ENCODE assay signal across 8 mouse cellular contexts in the genomic region with DNA sequence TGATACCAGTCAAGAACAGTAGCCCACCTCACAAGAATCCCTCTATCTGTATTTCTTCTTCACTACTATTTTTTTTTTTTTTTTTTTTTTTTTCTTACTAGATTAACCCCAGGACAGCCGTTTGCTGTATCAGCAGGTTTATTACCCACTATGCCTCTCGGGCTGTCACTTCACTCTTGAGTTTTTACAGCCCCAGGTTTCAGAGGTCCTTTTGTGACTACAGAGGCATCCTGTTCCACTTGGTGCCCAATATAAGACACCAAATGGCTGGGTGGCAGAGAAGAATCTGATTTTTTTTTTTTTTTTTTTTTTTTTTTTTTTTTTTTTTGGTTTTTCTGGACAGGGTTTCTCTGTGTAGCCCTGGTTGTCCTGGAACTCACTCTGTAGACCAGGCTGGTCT. TPM values are rescaled to one million over a fixed set of nuclear protein-coding genes. Genes with fewer than 3 reads are reported as not detected.
DNase-seq lines count a peak whose midpoint lies in the region; ATAC-seq and TF ChIP-seq lines count a peak whose summit lies in the region.
"Had no signal": no experiment of that assay in that cellular context is flagged by ENCODE, and none has a peak within 500 bp of the region (broad histone marks: within the 10 kb centered on the region; RNA-seq: fewer than 3 reads in every experiment).

No protein-coding gene starts in this region.

- H3K9ac ChIP-seq in lung, embryonic 16.5 days (ENCODE audit: low read length) = no peak overlapping the region
- H3K9ac ChIP-seq in forebrain, embryonic 12.5 days = no peak overlapping the region
- 0 out of 2 replicates have a peak overlapping the region, but pooled peaks have one; percentile 60 for H3K9ac ChIP-seq in limb, embryonic 14.5 days (ENCODE audit: low read depth, low read length, severe bottlenecking)
- no peak overlapping the region for H3K9ac ChIP-seq in stomach, embryonic 14.5 days (replicated peaks; ENCODE audit: low read depth, low read length)

- H3K27me3 ChIP-seq in lung, embryonic 16.5 days (ENCODE audit: control insufficient read depth, insufficient read depth, low read depth, low read length) = peaks cover 9% of the 10 kb centered on the region
- peaks cover 65% of the 10 kb centered on the region for H3K27me3 ChIP-seq in forebrain, embryonic 12.5 days
- peaks cover 13% of the 10 kb centered on the region; the same call in 1 of the 2 replicates for H3K27me3 ChIP-seq in limb, embryonic 14.5 days (ENCODE audit: control insufficient read depth, insufficient read depth, low read length)
- H3K27me3 ChIP-seq in stomach, embryonic 14.5 days (ENCODE audit: control insufficient read depth, insufficient read depth, low read length) = no peaks in the 10 kb centered on the region

- H3K36me3 ChIP-seq in lung, embryonic 16.5 days (ENCODE audit: control insufficient read depth, insufficient read depth, low read length) = no peaks in the 10 kb centered on the region
- H3K36me3 ChIP-seq in forebrain, embryonic 12.5 days (replicated peaks) = no peaks in the 10 kb centered on the region
- no peaks in the 10 kb centered on the region for H3K36me3 ChIP-seq in limb, embryonic 14.5 days (ENCODE audit: control insufficient read depth, insufficient read depth, low read length)
- no peaks in the 10 kb centered on the region for H3K36me3 ChIP-seq in stomach, embryonic 14.5 days (ENCODE audit: control insufficient read depth, insufficient read depth, low read length)

- H3K4me3 ChIP-seq in lung, embryonic 16.5 days (ENCODE audit: low read length) = peak overlapping the region; percentile 70; the same call in 1 of the 2 replicates
- no peak overlapping the region for H3K4me3 ChIP-seq in lung, adult 2 months (replicated peaks; ENCODE audit: extremely low read depth, low read depth, low read length)
- no peak overlapping the region for H3K4me3 ChIP-seq in forebrain, embryonic 12.5 days (replicated peaks)
- peak overlapping the region; percentile 58 for H3K4me3 ChIP-seq in limb, embryonic 14.5 days (replicated peaks; ENCODE audit: low read length)
- H3K4me3 ChIP-seq in stomach, embryonic 14.5 days (ENCODE audit: low read depth, low read length) = peak overlapping the region; percentile 51

- H3K9me3 ChIP-seq in lung, embryonic 16.5 days (ENCODE audit: control insufficient read depth, low read length) = no peaks in the 10 kb centered on the region; the same call in none of the 2 replicates
- H3K9me3 ChIP-seq in forebrain, embryonic 12.5 days = 0 out of 2 replicates have a peak, but pooled peaks cover 2% of the 10 kb centered on the region
- no peaks in the 10 kb centered on the region for H3K9me3 ChIP-seq in limb, embryonic 14.5 days (ENCODE audit: control insufficient read depth, low read length)
- peaks cover 3% of the 10 kb centered on the region; the same call in 1 of the 2 replicates for H3K9me3 ChIP-seq in stomach, embryonic 14.5 days (ENCODE audit: control insufficient read depth, low read depth, low read length)

- H3K27ac ChIP-seq in lung, embryonic 16.5 days (ENCODE audit: low read length) = no peak overlapping the region
- H3K27ac ChIP-seq in forebrain, embryonic 12.5 days = no peak overlapping the region
- H3K27ac ChIP-seq in limb, embryonic 14.5 days (replicated peaks; ENCODE audit: low read depth, low read length) = no peak overlapping the region
- H3K27ac ChIP-seq in stomach, embryonic 14.5 days (ENCODE audit: low read length) = no peak overlapping the region

- no peak for TF ChIP-seq CTCF in lung, adult 2 months (IDR thresholded peaks at IDR 0.05; ENCODE audit: insufficient read depth, low read length)

- peaks cover 7% of the 10 kb centered on the region for H3K4me1 ChIP-seq in lung, embryonic 16.5 days (replicated peaks; ENCODE audit: control insufficient read depth, insufficient read depth, low read length)
- no peaks in the 10 kb centered on the region; the same call in 1 of the 2 replicates for H3K4me1 ChIP-seq in lung, adult 2 months (ENCODE audit: control insufficient read depth, insufficient read depth, low read length)
- H3K4me1 ChIP-seq in forebrain, embryonic 12.5 days = peaks cover 18% of the 10 kb centered on the region
- H3K4me1 ChIP-seq in limb, embryonic 14.5 days (ENCODE audit: control insufficient read depth, insufficient read depth, low read length) = peaks cover 7% of the 10 kb centered on the region
- 0 out of 2 replicates have a peak, but pooled peaks cover 4% of the 10 kb centered on the region for H3K4me1 ChIP-seq in stomach, embryonic 14.5 days (ENCODE audit: control insufficient read depth, insufficient read depth, low read length)

- peak overlapping the region; percentile 99; the same call in 1 of the 2 replicates for H3K4me2 ChIP-seq in lung, embryonic 16.5 days (ENCODE audit: low read depth, low read length)
- H3K4me2 ChIP-seq in forebrain, embryonic 12.5 days = peak overlapping the region; percentile 99
- peak overlapping the region; percentile 93 for H3K4me2 ChIP-seq in limb, embryonic 14.5 days (replicated peaks; ENCODE audit: low read depth, low read length, severe bottlenecking)
- H3K4me2 ChIP-seq in stomach, embryonic 14.5 days (replicated peaks; ENCODE audit: low read depth, low read length) = peak overlapping the region; percentile 97

- no peak for DNase-seq in lung, adult 2 months
- no peak for DNase-seq in limb, embryonic 14.5 days (ENCODE audit: low spot score)
- no peak for DNase-seq in right cerebral cortex, postnatal 10 days (ENCODE audit: low spot score in 2 of 2)
- DNase-seq in frontal cortex, postnatal 36 days (ENCODE audit: low spot score in 2 of 2) = no peak
- DNase-seq: adrenal gland, postnatal 36 days had no signal

- no peak for ATAC-seq in lung, embryonic 16.5 days (ENCODE audit: low read depth)
- no peak for ATAC-seq in forebrain, embryonic 12.5 days (ENCODE audit: low FRiP score)
- no peak for ATAC-seq in limb, embryonic 14.5 days (ENCODE audit: low FRiP score, low read depth)
- ATAC-seq in stomach, embryonic 14.5 days (ENCODE audit: insufficient number of reproducible peaks, insufficient read depth, low FRiP score, low read depth) = no peak

- WGBS in lung, embryonic 16.5 days = 8% methylated on average over 2 of the region's 2 CpGs
- WGBS in lung, adult 2 months = 18% methylated on average over 2 of the region's 2 CpGs
- WGBS in forebrain, embryonic 12.5 days = 19% methylated on average over 2 of the region's 2 CpGs
- WGBS in limb, embryonic 14.5 days = 8% methylated on average over 2 of the region's 2 CpGs
- WGBS in stomach, embryonic 14.5 days = 7% methylated on average over 2 of the region's 2 CpGs

- TF ChIP-seq POLR2A in lung, adult 2 months (IDR thresholded peaks at IDR 0.05; ENCODE audit: borderline replicate concordance, extremely low read depth, low read depth, low read length) = no peak
- no peak for TF ChIP-seq POLR2A in limb, embryonic 14.5 days (IDR thresholded peaks at IDR 0.05; ENCODE audit: borderline replicate concordance, extremely low read depth, insufficient read depth, insufficient read length)

RNA-seq across cellular contexts. Expression of gene Gpat3, which starts 1.6 kb away (rescaled TPM):
- 1.6 and 2.8 TPM in 2 replicates for polyA plus RNA-seq in lung, embryonic 16.5 days (2015; fragmentation: Nextera tagmentation; extraction: Ambion mirVana)
- polyA plus RNA-seq in lung, adult 2 months (2012; rRNA removed) = 2.0 and 2.3 TPM in 2 replicates
- 0.20 and 0.74 TPM in 2 replicates for polyA plus RNA-seq in forebrain, embryonic 12.5 days (2016; fragmentation: Nextera tagmentation; extraction: Ambion mirVana)
- polyA plus RNA-seq in limb, embryonic 14.5 days (2012; rRNA removed) = 1.9 and 2.7 TPM in 2 replicates
- polyA plus RNA-seq in limb, embryonic 14.5 days (2014; fragmentation: Nextera tagmentation; extraction: Ambion mirVana) = 1.1 and 2.0 TPM in 2 replicates
- polyA plus RNA-seq in stomach, embryonic 14.5 days (2014; fragmentation: Nextera tagmentation; extraction: Ambion mirVana) = 2.0 and 2.9 TPM in 2 replicates

RNA-seq across cellular contexts. Expression of gene Abraxas1, which starts 26.4 kb away (rescaled TPM):
- polyA plus RNA-seq in lung, embryonic 16.5 days (2015; fragmentation: Nextera tagmentation; extraction: Ambion mirVana) = 32.2 and 33.0 TPM in 2 replicates
- polyA plus RNA-seq in lung, adult 2 months (2012; rRNA removed) = 1.7 and 3.1 TPM in 2 replicates
- 24.1 and 28.5 TPM in 2 replicates for polyA plus RNA-seq in forebrain, embryonic 12.5 days (2016; fragmentation: Nextera tagmentation; extraction: Ambion mirVana)
- 21.7 and 26.3 TPM in 2 replicates for polyA plus RNA-seq in limb, embryonic 14.5 days (2012; rRNA removed)
- 25.1 and 28.0 TPM in 2 replicates for polyA plus RNA-seq in limb, embryonic 14.5 days (2014; fragmentation: Nextera tagmentation; extraction: Ambion mirVana)
- 30.3 and 35.1 TPM in 2 replicates for polyA plus RNA-seq in stomach, embryonic 14.5 days (2014; fragmentation: Nextera tagmentation; extraction: Ambion mirVana)

RNA-seq across cellular contexts. Expression of gene Mrps18c, which starts 48.7 kb away (rescaled TPM):
- polyA plus RNA-seq in lung, embryonic 16.5 days (2015; fragmentation: Nextera tagmentation; extraction: Ambion mirVana) = 154 and 158 TPM in 2 replicates
- polyA plus RNA-seq in lung, adult 2 months (2012; rRNA removed) = 9.9 and 16.5 TPM in 2 replicates
- polyA plus RNA-seq in forebrain, embryonic 12.5 days (2016; fragmentation: Nextera tagmentation; extraction: Ambion mirVana) = 174 and 181 TPM in 2 replicates
- polyA plus RNA-seq in limb, embryonic 14.5 days (2012; rRNA removed) = 39.1 and 69.2 TPM in 2 replicates
- polyA plus RNA-seq in limb, embryonic 14.5 days (2014; fragmentation: Nextera tagmentation; extraction: Ambion mirVana) = 153 and 164 TPM in 2 replicates
- 173 and 176 TPM in 2 replicates for polyA plus RNA-seq in stomach, embryonic 14.5 days (2014; fragmentation: Nextera tagmentation; extraction: Ambion mirVana)

RNA-seq across cellular contexts. Expression of gene Helq, which starts 48.7 kb away (rescaled TPM):
- 10.9 and 14.1 TPM in 2 replicates for polyA plus RNA-seq in lung, embryonic 16.5 days (2015; fragmentation: Nextera tagmentation; extraction: Ambion mirVana)
- polyA plus RNA-seq in lung, adult 2 months (2012; rRNA removed) = 2.9 and 5.9 TPM in 2 replicates
- 29.5 and 31.7 TPM in 2 replicates for polyA plus RNA-seq in forebrain, embryonic 12.5 days (2016; fragmentation: Nextera tagmentation; extraction: Ambion mirVana)
- 22.7 and 26.9 TPM in 2 replicates for polyA plus RNA-seq in limb, embryonic 14.5 days (2012; rRNA removed)
- polyA plus RNA-seq in limb, embryonic 14.5 days (2014; fragmentation: Nextera tagmentation; extraction: Ambion mirVana) = 17.5 and 18.8 TPM in 2 replicates
- polyA plus RNA-seq in stomach, embryonic 14.5 days (2014; fragmentation: Nextera tagmentation; extraction: Ambion mirVana) = 21.0 and 22.2 TPM in 2 replicates

Comparison
In these comparisons a context has a peak if more than half of its experiments do, and no peak if none do; other contexts are left out.
1. H3K4me3 ChIP-seq: peak in lung, embryonic 16.5 days (single experiment), limb, embryonic 14.5 days (single experiment) and stomach, embryonic 14.5 days (single experiment); none in lung, adult 2 months (single experiment) and forebrain, embryonic 12.5 days (single experiment).
2. Peak in every context shown above with its lines, with median percentiles within 50 percentile points of each other: H3K4me2 ChIP-seq.